Mouse (Mus musculus) layer of hippocampus, postnatal 14 days (tissue): Measurements from ENCODE around the gene Abca15. TPM values are rescaled to one million over a fixed set of nuclear protein-coding genes. Genes with fewer than 3 reads are reported as not detected.
"Not testable (repeated sequence)": the region's sequence is repeated elsewhere in the genome, so short reads cannot be mapped to it uniquely, and the experiment has no call there.

Experiments used
- DNase-seq, 2 experiments: peaks; one replicate each; pipeline ENCODE4 v3.0.0; 2021 to 2022; ENCODE audit warnings: low spot score in 2 of 2, mixed read lengths in 1 of 2
- long read RNA-seq, 2 experiments: library from polyadenylated mRNA; stranded (forward); transcript quantifications; one replicate each; pipeline ENCODE4 v2.0.0; 2021
- total RNA-seq, 2 experiments: library from RNA; stranded (reverse); gene quantifications; 2 replicates each; pipeline ENCODE4 v1.2.3; 2021

Abca15 gene
- not detected for total RNA-seq
- long read RNA-seq, experiment 1 = 0 reads
- long read RNA-seq, experiment 2 = 0 reads

DNA sequence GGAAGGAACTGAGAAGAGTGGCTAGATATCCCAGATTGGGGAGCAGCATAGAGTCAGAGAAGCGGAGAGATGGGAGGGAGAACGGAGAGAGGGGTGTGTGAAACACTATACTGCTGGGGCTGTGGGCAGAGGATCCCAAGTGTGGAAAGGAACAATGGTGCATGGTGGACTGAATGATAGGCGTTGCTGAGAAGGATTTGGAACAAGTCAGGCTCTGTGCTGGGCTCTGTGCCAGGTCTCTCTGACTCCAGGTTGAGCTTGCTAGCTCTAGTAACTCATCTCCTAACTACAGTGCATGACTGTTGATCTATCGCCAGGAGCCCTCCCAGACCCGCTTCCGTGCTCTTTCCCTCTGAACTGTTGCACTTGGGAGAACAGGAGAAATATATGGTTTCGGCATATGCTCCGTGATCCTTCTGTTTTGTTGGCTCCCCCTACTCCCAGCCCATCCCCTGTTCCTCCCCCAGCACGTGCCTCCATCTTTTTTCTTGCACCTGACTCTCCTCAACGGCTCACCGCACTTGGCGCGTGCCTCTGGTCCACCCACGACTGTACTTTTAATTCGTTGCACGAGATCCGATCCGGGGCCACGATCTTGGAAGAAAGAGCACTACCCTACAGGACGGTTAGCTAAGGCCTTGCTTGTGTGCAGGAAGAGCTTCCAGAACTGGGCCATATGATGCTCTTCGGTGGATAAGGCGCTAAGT is at the start of gene Abca15:
Gene Abca15 (plus strand): TSS at position 584 of the 707 bp plus-strand sequence.
- peak; percentile 8 to 16 for DNase-seq

DNA sequence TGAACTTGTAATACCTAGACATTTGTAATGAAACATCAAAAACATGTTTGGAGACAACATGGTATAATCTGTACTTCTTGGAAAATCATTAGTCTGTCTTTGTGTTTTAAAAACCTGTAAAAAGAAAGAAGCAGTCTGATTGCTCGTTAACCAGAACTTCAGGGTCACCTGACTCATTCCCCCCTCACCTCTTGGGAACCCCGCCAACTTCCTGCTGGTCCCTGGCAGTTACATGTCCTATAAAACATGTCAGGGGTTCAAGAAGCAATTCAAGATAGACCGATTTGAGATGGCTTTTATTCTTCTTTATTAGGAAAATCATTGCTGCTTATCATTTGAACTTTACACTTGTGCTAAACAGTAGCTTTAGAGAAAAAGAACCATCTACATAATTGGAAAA is 43.2 kb upstream of the Abca15 start:
- DNase-seq = no peak

DNA sequence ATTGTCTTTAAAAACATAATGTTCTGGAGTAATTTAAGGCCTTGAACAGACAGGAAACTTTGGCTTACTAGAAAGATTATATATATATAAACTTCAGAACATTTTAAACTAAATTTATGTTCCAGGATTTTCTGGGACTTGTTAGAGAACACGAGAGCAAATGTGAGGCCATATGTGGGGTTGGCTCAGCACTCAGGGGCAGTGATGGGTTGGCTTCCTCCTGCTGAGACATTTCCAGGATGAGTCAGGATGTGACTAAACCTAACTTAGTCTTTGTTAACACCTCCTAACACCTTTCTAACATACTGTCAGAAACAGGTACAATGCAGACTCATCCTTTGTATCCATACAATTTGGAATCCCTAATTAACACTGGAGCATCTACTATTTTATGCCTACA is 12.4 kb upstream of the Abca15 start:
- peak in 1 of 2 experiments; percentile 59 for DNase-seq

DNA sequence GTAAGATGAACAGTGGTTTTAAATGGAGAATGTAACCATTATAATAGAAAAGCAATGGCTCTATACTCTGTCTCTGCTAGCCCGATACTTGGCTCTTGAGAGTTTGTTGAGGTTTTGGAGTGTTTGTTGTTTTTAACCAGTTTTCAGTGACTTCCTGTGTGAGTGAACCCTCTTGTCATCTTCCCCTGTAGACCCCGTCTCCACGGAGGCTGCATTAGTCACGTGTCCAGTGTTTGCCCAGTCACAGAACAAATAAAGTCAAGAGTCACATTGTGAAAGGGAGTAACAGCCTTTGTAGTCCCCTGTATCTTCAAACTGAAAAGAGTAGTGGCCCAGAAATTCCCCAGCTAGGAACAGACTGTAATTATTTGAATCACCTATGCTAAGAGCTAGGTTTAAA is 5.5 kb upstream of the Abca15 start:
- no peak for DNase-seq

DNA sequence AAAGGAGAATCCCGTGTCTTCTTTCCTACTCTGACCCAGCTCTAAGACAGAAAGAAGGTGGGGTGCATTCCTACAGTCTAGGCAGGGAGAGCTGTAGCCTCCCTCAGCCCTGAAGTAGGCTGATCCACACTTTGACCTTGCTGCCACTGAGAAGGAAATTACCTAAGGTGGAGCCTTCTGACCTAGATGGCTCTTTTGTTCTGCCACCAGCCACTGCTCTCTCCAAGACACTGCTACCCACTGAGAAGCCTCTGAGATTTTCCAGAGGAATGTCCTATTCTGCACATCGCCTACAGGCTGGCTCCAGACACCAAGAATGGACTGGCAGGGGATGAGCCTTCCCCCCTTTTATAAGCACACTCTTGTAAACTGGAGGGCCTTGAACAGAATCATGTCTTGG is 2.6 kb upstream of the Abca15 start:
- DNase-seq = not testable (repeated sequence)

DNA sequence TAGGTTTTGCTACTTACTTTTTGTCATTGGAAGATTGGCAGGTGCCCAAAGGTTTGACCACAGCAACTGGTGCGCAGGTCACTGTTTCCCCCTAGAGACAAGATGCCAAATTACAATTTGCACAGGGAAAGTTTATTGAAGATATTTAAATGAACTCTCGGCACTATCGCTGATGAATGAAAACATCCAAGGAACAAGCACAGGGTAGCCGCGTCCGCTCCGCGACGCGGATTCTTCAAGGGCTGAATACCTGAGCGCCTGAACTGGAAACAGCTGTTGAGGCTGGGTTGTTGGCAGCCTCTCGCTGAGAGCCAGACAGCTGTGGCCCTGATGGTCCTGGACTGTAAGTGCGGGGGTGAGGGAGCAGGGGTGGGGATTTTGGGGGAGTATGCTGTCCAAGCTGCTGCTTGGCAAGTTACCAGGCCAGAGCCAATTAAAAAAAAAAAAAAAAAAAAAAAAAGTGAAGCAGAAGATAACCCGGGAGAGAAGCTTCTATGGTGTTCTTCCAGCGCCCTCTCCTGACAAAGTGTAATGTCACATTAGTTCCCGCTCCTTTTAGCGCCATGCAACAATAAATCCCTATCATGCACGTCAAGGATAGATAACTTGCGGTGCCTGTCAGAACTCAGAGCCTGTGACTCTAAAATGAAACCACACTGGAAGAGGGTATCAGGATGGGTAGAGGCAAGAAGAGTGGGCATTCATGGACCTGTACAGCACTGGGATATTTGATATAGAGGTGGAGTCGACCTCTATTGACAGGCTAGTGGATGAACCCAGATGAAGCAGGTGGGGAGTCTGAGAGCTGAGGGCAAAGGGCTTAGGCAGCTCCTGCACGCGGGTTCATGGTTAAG is 1.0 kb upstream of the Abca15 start:
- DNase-seq = peak; percentile 23 to 71

DNA sequence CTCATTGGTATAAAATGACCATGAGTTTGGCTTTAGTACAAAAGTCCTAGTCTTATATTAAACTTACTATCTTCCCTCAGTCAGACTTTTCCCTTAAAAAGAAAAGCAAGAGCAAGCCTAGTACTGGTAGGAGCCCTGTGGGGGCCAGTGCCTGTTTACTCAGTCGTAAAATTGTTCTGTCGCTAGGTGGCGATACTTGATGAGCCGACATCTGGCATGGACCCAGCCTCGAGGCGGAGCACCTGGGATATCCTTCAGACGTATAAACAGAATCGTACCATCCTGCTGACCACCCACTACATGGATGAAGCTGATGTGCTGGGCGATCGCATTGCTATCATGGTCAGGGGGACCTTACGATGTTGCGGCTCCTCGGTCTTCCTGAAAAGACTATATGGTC is 32.7 kb downstream of the Abca15 start:
- DNase-seq = no peak

DNA sequence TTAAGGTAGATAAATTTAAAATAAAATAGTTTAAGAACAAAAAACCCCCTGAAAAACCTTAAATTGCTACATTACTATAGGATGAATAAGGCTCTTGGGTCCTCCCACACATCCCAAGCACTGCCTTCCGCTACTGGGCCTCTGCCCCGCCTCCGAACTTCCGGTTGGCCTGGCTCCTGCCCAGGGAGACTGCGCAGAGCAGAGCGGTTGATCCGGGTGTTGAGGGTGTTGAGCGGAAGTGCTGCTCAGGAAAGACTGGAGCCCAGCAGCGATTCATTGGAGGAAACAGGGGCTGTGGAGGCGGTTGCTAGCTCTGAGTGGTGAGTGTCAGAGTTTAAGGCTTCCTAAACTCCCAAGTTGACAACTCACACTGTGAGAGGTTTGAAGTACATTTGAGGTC is 81.0 kb downstream of the Abca15 start, which contains the start of gene Abca16:
Gene Abca16 (plus strand): TSS at position 201 of the 400 bp plus-strand sequence.
- no peak for DNase-seq

DNA sequence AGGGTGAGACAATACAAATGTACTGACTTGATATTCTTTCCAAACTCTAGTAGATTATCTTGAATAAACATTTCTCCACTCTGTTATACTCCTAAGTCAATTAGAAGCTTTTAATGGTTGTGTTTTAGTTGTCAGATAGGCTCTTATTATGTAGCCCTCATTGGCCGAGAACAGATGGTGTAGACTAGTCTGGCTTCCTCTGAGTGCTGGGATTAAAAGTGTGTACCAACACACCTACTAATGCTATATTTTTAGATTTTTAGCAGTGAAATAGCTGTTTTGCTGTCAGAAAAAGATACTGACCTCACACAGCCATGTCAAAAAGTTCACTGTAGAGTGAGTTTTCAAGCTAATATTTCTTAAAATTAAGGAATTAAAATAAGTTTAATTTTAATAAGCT is 83.9 kb downstream of the Abca15 start:
- DNase-seq = no peak

DNA sequence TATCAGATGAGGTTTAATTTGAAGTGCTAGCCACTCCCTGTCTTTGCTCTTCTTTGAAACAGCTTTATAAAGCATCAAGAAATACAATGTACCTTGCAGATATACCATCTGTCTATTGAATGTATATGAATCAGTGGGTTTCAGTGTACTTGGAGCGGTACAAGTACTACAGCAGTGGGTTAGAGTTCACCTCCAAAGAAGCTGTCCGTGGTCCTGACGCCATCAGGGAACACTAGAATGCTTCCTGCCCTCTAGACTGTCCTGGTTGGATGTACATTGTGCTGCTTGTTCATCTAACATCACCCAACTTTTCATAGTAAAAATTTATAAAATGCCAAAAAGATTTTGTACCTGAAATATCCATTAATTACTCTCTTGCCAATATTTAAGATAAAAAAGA is 98.2 kb downstream of the Abca15 start:
- no peak for DNase-seq

DNA sequence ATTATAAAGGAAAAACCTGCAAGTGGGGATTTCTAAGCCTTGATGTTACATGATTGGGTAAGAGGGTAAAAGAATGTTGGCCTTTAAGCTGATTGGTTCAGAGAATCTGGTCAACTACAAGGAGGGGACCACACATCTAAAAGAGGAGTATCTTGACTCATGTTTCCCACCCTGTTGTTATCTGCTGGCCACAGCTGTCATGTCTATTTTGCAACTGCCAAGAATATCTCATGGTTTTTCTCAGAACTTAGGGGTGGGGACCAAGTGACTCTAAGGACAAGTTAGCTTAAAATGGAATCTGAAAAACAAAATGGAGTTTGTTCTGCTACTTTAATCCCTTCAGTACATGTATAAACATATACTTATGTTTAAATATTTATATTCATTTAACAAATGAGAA is 103.0 kb downstream of the Abca15 start:
- DNase-seq = no peak

Other genes with a start within 250 kb of the Abca15 start
- gene Dnah3, start 233.4 kb upstream of the Abca15 start, total RNA-seq = under 1 TPM; 0.38 to 0.62 TPM
- gene Tmem159, start 226.3 kb upstream of the Abca15 start, total RNA-seq = 10 to 100 TPM; 16.3 to 17.0 TPM
- gene Zp2, start 183.4 kb upstream of the Abca15 start, total RNA-seq = under 1 TPM; 0.21 to 0.41 TPM
- gene Anks4b, start 154.8 kb upstream of the Abca15 start, total RNA-seq = under 1 TPM; 0.65 to 0.79 TPM
- 100 to 1,000 TPM; 479 to 510 TPM for gene Crym, start 126.6 kb upstream of the Abca15 start, total RNA-seq
- not detected for gene Abca14, start 124.7 kb upstream of the Abca15 start, total RNA-seq
- gene Abca16, start 81.0 kb downstream of the Abca15 start, total RNA-seq = not detected